Mouse (Mus musculus) embryonic facial prominence, embryonic 11.5 days (tissue): ENCODE measurements at regions not wholly inside any gene's neighbourhood (a gene's known extent, or its start where the extent isn't known, plus 50 kb on each side); places are given as distances from the start of the nearest gene placed in this dataset.

ENCODE experiments used
- ATAC-seq: fragments of 200-750 bp; cut with Nextera tagmentation; replicated peaks from 2 replicates; pipeline ENCODE4 v1.8.0; 2017; ENCODE audit warnings: low read depth; ENCODE audit not compliant: insufficient number of reproducible peaks, low FRiP score, low TSS enrichment
- DNase-seq: peaks from one replicate; pipeline ENCODE4 v3.0.0-alpha.2; 2015; ENCODE audit warnings: low spot score
- H3K27ac ChIP-seq: fragments of 300-500 bp; sonication (generic); replicated peaks from 2 replicates; pipeline ENCODE4 v1.5.1; 2014; ENCODE audit warnings: mild to moderate bottlenecking, low read depth, low read length, control low read depth
- H3K27me3 ChIP-seq: fragments of 300-500 bp; sonication (generic); 2 replicates; pipeline ENCODE4 v1.6.1; 2014; ENCODE audit warnings: mild to moderate bottlenecking, low read length, moderate library complexity, mixed read lengths; ENCODE audit not compliant: control insufficient read depth, insufficient read depth
- H3K36me3 ChIP-seq: fragments of 300-500 bp; sonication (generic); replicated peaks from 2 replicates; pipeline ENCODE4 v1.6.1; 2014; ENCODE audit warnings: low read depth, mild to moderate bottlenecking, low read length, moderate library complexity, mixed read lengths; ENCODE audit not compliant: control insufficient read depth, insufficient read depth
- H3K4me1 ChIP-seq: fragments of 300-500 bp; sonication (generic); 2 replicates; pipeline ENCODE4 v1.6.1; 2014; ENCODE audit warnings: low read length, mixed read lengths; ENCODE audit not compliant: control insufficient read depth, insufficient read depth
- H3K4me2 ChIP-seq: fragments of 300-500 bp; sonication (generic); 2 replicates; pipeline ENCODE4 v1.6.1; 2014; ENCODE audit warnings: low read depth, mild to moderate bottlenecking, control low read depth, low read length, moderate library complexity
- H3K4me3 ChIP-seq: fragments of 300-500 bp; sonication (generic); 2 replicates; pipeline ENCODE4 v1.5.1; 2014; ENCODE audit warnings: low read depth, low read length, control low read depth
- H3K9ac ChIP-seq: fragments of 300-500 bp; sonication (generic); replicated peaks from 2 replicates; pipeline ENCODE4 v1.6.1; 2014; ENCODE audit warnings: mild to moderate bottlenecking, control low read depth, low read length
- H3K9me3 ChIP-seq: fragments of 300-500 bp; sonication (generic); replicated peaks from 2 replicates; pipeline ENCODE4 v1.6.1; 2016; ENCODE audit warnings: mild to moderate bottlenecking, low read length, inconsistent platforms, mixed read lengths; ENCODE audit not compliant: control insufficient read depth
- WGBS: fragments of 180-500 bp; shearing (Covaris S2); extraction: QIAGEN DNeasy Blood & Tissue Kit; methylation state at CpG from one replicate; pipeline ENCODE4 v1.1.7; 2014; 5-methylcytosine and 5-hydroxymethylcytosine counted together

DNA sequence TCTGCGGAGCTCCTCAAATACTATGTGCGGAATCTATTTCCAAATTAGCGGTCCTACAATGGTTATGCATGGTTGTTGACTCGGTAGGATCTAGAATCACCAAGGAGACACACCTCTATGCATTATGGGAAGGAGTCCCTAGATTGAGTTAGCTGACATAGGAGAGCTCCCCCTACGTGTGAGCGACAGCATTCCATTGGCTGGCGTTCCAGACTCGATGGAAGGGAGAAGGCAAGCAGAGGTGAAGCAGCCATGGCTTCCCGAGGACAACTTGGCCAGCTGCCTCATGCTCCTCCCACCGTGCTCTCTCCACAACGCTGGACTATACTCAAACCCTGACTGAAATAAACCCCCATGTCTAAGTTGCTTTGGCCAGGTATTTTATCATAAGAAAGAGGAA lies 398.3 kb upstream of the Cd180 start:
- H3K27ac ChIP-seq = no peak overlapping the region

DNA sequence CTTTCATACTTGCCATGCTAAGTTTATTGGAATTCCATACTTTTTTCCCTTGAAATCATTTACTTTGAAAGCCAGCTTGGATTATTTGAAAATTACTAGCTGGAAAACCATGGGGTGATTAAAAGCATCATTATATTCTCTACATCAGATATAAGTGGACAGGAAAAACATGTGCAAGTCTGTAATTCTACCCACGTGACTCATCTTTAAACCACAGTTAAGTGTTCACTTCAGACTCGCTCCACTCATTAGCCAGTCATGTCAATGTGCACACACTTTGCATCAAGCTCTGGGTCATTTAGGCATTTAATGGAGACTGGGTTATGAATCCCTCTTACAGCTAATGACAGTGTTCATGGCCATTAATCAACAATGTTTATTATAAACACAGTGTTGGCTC lies 385.4 kb upstream of the Cd180 start:
- ATAC-seq = no peak

More for the DNA sequence above, 398.3 kb upstream of the Cd180 start:
- WGBS = 79% methylated on average over 11 of the region's 11 CpGs
- Histone ChIP-seq H3K36me3 (no peaks in the 10 kb centered on the region), H3K27me3 (no peaks in the 10 kb centered on the region), H3K4me2 (no peak overlapping the region), H3K4me1 (no peaks in the 10 kb centered on the region), H3K4me3 (no peak overlapping the region), H3K9me3 (no peaks in the 10 kb centered on the region), H3K9ac (no peak overlapping the region)
- no peak for DNase-seq
- no peak for ATAC-seq

DNA sequence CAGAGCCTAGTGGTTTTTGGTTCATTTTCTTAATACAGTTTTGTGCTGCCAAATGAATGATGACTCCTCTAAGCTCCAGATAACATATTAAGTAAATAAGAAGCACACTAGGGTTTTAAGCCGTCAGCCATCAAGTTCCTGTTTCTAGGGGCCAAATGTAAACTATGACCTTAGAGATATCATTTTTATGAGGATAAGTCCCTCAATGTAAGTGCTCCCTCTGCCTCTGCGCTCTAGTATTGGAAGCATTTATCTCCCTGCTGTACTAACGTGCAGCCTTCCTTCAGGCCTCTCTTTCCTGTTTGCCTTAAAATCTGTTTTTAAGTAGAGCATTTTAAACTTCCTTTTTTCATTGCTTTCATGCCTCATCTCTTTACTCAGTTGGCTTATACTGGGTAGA lies 381.3 kb upstream of the Cd180 start:
- Histone ChIP-seq H3K36me3 (no peaks in the 10 kb centered on the region), H3K27me3 (no peaks in the 10 kb centered on the region), H3K4me2 (no peak overlapping the region), H3K27ac (no peak overlapping the region), H3K4me3 (no peak overlapping the region), H3K9ac (no peak overlapping the region), H3K4me1 (no peaks in the 10 kb centered on the region), H3K9me3 (no peaks in the 10 kb centered on the region)
- no peak for DNase-seq
- WGBS = 70% methylated on average over 3 of the region's 3 CpGs
- ATAC-seq = no peak

More for the DNA sequence above, 385.4 kb upstream of the Cd180 start:
- no peaks in the 10 kb centered on the region for H3K4me1 ChIP-seq
- H3K36me3 ChIP-seq = no peaks in the 10 kb centered on the region
- no peaks in the 10 kb centered on the region for H3K27me3 ChIP-seq
- 68% methylated on average over 2 of the region's 2 CpGs for whole genome bisulfite sequencing
- H3K9me3 ChIP-seq = no peaks in the 10 kb centered on the region
- DNase-seq = no peak
- H3K4me2 ChIP-seq = no peak overlapping the region
- no peak overlapping the region for H3K4me3 ChIP-seq
- H3K9ac ChIP-seq = no peak overlapping the region
- H3K27ac ChIP-seq = no peak overlapping the region

DNA sequence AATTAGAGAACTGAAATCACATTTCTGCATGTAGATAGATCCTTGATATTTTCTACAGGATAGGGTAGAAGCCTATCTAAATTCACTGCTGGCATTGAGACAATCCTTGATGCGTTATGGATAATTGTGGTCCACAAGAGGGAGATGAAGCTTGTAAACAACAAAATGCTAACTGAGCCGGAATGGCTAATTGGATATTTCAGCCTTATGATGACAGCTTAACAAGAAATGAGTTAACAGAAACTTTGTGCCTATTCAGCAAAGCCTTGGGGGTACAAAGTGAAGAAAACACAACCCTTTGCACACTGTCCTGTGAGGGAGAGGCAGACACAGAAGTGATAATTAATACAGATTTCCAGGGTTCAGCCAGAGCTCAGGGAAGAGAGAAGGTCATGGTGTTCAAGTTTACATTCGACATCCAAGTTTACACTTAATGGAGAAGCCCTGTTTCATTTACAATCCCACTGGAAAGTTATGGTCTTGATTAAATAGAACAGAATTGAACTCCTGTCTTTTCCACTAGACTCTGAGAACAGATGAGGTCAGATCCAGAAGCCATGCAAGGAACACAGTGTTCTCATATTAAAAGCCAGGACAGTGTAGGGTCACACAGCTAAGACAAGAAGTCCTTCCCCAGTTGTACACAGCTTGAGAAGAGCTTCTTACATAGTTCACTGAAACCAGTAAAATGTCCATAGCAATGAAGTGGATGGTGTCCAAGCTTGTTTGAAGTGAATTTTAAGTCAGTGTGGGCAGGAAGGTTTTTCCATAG lies 377.3 kb upstream of the Cd180 start:
- 73% methylated on average over 3 of the region's 3 CpGs for WGBS

DNA sequence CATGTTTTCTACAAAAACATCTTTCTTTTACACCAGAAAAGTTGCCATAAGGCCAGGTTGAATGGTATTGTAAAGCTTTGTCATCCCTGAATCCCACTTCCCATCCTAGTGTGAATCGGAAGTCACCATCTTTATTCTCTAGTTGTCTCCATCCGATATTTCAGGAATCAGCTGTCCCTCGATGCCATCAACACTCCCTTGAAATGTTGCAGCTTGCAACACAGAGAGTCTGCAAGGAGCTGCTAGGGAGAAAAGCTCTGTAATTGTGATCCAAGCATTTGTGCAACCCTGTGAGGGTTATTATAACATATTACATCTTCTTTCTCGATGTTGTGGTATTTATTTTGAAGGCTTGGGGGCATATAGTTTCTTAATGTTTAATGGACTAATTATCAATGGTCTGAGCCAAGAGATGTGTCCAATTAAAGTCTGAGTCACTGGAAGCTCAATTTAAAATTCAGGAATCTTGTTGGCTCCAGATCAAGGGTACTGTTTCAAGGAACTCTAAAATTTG lies 374.4 kb upstream of the Cd180 start:
- no peak overlapping the region for H3K4me2 ChIP-seq
- H3K4me1 ChIP-seq = no peaks in the 10 kb centered on the region
- H3K27ac ChIP-seq = no peak overlapping the region
- ATAC-seq (no peak), DNase-seq (no peak)
- H3K36me3 ChIP-seq = no peaks in the 10 kb centered on the region
- H3K9me3 ChIP-seq = no peaks in the 10 kb centered on the region
- H3K4me3 ChIP-seq = no peak overlapping the region
- H3K27me3 ChIP-seq = no peaks in the 10 kb centered on the region
- 85% methylated on average over 4 of the region's 4 CpGs for WGBS
- H3K9ac ChIP-seq = no peak overlapping the region

More for the DNA sequence above, 377.3 kb upstream of the Cd180 start:
- Histone ChIP-seq H3K4me3 (no peak overlapping the region), H3K27ac (no peak overlapping the region), H3K4me2 (no peak overlapping the region), H3K4me1 (no peaks in the 10 kb centered on the region), H3K27me3 (no peaks in the 10 kb centered on the region), H3K9ac (no peak overlapping the region), H3K9me3 (no peaks in the 10 kb centered on the region), H3K36me3 (no peaks in the 10 kb centered on the region)
- ATAC-seq (no peak), DNase-seq (no peak)

DNA sequence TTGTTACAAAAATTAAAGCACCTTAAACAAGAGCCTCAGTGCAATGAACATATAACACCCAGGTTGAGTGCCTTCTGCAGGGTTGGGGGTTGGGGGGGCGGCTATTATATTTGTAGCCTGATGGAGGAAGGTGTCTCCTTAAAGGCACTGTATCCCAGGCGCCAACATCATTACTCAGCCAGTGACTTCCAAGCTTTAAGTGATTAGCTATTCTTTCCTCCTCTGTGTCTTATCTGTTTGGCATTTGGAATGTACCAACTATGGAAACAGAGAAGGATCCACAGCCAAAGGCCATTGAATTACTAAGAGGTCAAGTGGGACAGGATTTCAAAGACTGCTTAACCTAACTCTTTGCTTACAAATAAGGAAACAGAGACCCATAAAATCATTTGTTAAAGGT lies 373.9 kb upstream of the Cd180 start:
- no peaks in the 10 kb centered on the region for H3K27me3 ChIP-seq
- ATAC-seq (no peak), DNase-seq (no peak)
- H3K9me3 ChIP-seq = no peaks in the 10 kb centered on the region
- no peak overlapping the region for H3K9ac ChIP-seq
- no peaks in the 10 kb centered on the region for H3K4me1 ChIP-seq
- H3K36me3 ChIP-seq = no peaks in the 10 kb centered on the region
- no peak overlapping the region for H3K27ac ChIP-seq
- H3K4me2 ChIP-seq = no peak overlapping the region
- H3K4me3 ChIP-seq = no peak overlapping the region
- 83% methylated on average over 2 of the region's 2 CpGs for WGBS

DNA sequence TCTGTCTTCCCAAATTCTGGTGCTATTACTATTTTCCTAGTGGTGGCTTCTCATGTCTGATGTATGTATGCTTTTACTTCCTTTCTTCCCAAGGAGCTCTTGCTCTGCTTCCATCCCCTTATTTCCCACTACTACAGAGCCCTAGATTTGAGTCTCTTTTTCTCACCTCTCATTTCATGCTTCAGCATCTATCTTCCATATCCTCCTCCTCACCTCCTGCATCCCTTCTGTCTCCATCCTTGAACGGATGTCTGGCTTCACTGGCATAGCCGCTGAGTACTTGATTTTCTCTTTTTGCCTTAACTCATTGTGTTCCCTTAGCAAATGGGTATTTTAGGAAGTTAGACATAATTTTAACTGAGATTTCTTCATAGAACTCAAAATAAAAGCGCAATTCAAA lies 369.5 kb upstream of the Cd180 start:
- H3K36me3 ChIP-seq = no peaks in the 10 kb centered on the region
- ATAC-seq (no peak), DNase-seq (no peak)
- 95% methylated on average over 3 of the region's 3 CpGs for whole genome bisulfite sequencing
- no peaks in the 10 kb centered on the region for H3K9me3 ChIP-seq
- H3K27me3 ChIP-seq = no peaks in the 10 kb centered on the region
- no peak overlapping the region for H3K9ac ChIP-seq
- H3K4me2 ChIP-seq = no peak overlapping the region
- H3K4me1 ChIP-seq = no peaks in the 10 kb centered on the region
- no peak overlapping the region for H3K27ac ChIP-seq
- no peak overlapping the region for H3K4me3 ChIP-seq

DNA sequence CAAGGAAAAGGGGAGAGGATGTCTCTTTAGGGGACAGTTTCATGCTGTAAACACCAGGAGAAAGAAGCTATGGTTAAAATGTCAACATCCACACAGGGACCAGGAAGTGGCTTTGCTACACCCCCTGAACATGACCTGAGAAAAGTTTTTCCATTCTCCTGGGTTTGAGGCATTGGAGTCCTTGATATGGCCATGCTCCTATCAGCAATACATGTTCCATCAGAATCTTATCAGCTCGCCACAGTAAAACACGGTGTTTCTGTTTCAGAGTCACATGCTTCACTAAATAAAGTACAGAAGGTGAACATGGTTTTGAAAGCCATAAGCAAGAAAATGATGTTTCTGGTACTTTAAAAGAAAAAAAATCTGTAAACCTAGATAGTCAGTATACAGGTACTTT lies 367.4 kb upstream of the Cd180 start:
- H3K4me1 ChIP-seq = no peaks in the 10 kb centered on the region
- H3K4me2 ChIP-seq = no peak overlapping the region
- H3K4me3 ChIP-seq = no peak overlapping the region
- H3K9ac ChIP-seq = no peak overlapping the region
- no peak overlapping the region for H3K27ac ChIP-seq
- no peaks in the 10 kb centered on the region for H3K27me3 ChIP-seq
- DNase-seq = no peak
- ATAC-seq = no peak
- 86% methylated on average over 2 of the region's 2 CpGs for WGBS
- H3K9me3 ChIP-seq = no peaks in the 10 kb centered on the region
- no peaks in the 10 kb centered on the region for H3K36me3 ChIP-seq
